Mouse (Mus musculus) heart, postnatal 0 days (tissue): Measurements from ENCODE around the gene Myh4.

ENCODE experiments used
- CTCF ChIP-seq: IDR thresholded peaks from 2 replicates; pipeline ENCODE4 v1.5.1; 2016; ENCODE audit warnings: antibody characterized with exemption, control low read depth, low read depth
- EP300 ChIP-seq: IDR thresholded peaks from 2 replicates; pipeline ENCODE4 v1.6.1; 2016; ENCODE audit warnings: antibody characterized with exemption, low read depth

DNA sequence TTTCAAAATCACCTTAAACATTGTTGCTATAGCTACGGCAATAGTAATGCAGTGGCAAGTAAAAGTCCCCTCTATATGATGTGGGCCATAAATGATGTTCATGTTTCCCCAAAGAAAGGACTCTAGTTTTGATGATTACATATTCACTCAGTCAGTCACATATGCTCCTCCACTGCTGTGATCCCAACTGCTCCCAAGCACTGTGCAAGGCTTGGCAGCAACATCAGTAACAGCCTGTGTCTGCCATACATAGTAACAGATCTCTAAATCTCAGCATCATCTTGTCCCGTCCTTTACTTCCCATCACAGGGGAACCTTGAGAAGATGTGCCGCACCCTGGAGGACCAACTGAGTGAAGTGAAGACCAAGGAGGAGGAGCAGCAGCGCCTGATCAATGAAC lies 15.9 kb downstream of the Myh4 start:
- TF ChIP-seq CTCF (no peak), EP300 (no peak)
